22 mouse cellular contexts compared by ENCODE assay signal in the genomic region with DNA sequence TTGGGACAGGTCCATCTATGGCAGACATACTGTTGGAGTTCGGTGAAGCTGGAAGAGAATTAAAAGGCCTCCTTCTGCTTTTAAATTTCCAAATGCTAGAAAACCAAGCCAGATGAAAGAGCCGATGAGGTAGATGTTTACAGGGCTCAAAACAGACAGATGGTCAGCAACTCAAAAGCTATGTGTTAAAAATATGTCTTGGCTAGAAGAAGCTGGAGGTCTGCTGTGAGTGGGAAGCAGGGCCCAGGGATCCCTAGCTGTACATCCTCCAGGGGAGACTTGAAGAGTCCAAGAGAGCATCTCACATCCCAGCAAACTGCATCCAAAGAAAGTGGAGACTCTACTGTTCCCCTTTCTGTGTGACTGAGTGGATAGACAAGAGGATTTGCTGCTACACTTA.
DNase-seq lines count a peak whose midpoint lies in the region; ATAC-seq and TF ChIP-seq lines count a peak whose summit lies in the region.
"Had no signal": no experiment of that assay in that cellular context is flagged by ENCODE, and none has a peak within 500 bp of the region (broad histone marks: within the 10 kb centered on the region; RNA-seq: fewer than 3 reads in every experiment).

No protein-coding gene starts in this region.

- no peak for ATAC-seq in forebrain, postnatal 0 days
- ATAC-seq in forebrain, embryonic 12.5 days (ENCODE audit: low FRiP score) = no peak
- ATAC-seq: CD4-positive, CD25-positive, alpha-beta regulatory T cell, adult 4 months; forebrain, embryonic 13.5 days had no signal

- no peak for TF ChIP-seq CTCF in forebrain, postnatal 0 days (IDR thresholded peaks at IDR 0.05; ENCODE audit: low read depth)
- TF ChIP-seq CTCF in layer of hippocampus, adult 2 months (conservative IDR thresholded peaks at IDR 0.05) = no peak

- no peak overlapping the region for H3K27ac ChIP-seq in forebrain, postnatal 0 days (ENCODE audit: low read depth, low read length)
- H3K27ac ChIP-seq in forebrain, embryonic 12.5 days = no peak overlapping the region
- H3K27ac ChIP-seq in layer of hippocampus, adult 2 months = peak overlapping the region; percentile 41; the same call in 1 of the 2 replicates
- H3K27ac ChIP-seq: embryonic facial prominence, embryonic 13.5 days; forebrain, embryonic 13.5 days; heart, adult 2 months; heart, embryonic 13.5 days; hindbrain, embryonic 15.5 days had no signal

- no peaks in the 10 kb centered on the region for H3K9me3 ChIP-seq in forebrain, postnatal 0 days (ENCODE audit: low read length)
- no peaks in the 10 kb centered on the region for H3K9me3 ChIP-seq in forebrain, embryonic 12.5 days
- H3K9me3 ChIP-seq: forebrain, embryonic 13.5 days; heart, embryonic 13.5 days; hindbrain, embryonic 15.5 days had no signal

- H3K4me1 ChIP-seq in forebrain, postnatal 0 days (ENCODE audit: insufficient read depth) = no peaks in the 10 kb centered on the region
- H3K4me1 ChIP-seq in forebrain, embryonic 12.5 days = no peaks in the 10 kb centered on the region
- H3K4me1 ChIP-seq: embryonic facial prominence, embryonic 13.5 days; forebrain, embryonic 13.5 days; hindbrain, embryonic 15.5 days had no signal

- WGBS in forebrain, postnatal 0 days = 73% methylated on average over 2 of the region's 2 CpGs
- WGBS in forebrain, embryonic 12.5 days = 94% methylated on average over 2 of the region's 2 CpGs

- no peak overlapping the region for H3K4me3 ChIP-seq in forebrain, postnatal 0 days (ENCODE audit: low read depth, low read length)
- H3K4me3 ChIP-seq in forebrain, embryonic 12.5 days (replicated peaks) = no peak overlapping the region
- no peak overlapping the region for H3K4me3 ChIP-seq in layer of hippocampus, adult 2 months
- H3K4me3 ChIP-seq: embryonic facial prominence, embryonic 13.5 days; forebrain, embryonic 13.5 days; heart, adult 2 months; heart, embryonic 13.5 days; hindbrain, embryonic 15.5 days had no signal

- no peak overlapping the region for H3K4me2 ChIP-seq in forebrain, postnatal 0 days (ENCODE audit: low read depth)
- no peak overlapping the region for H3K4me2 ChIP-seq in forebrain, embryonic 12.5 days
- H3K4me2 ChIP-seq: embryonic facial prominence, embryonic 13.5 days; forebrain, embryonic 13.5 days; heart, embryonic 13.5 days; hindbrain, embryonic 15.5 days had no signal

- no peak overlapping the region for H3K9ac ChIP-seq in forebrain, postnatal 0 days
- H3K9ac ChIP-seq in forebrain, embryonic 12.5 days = no peak overlapping the region
- H3K9ac ChIP-seq: embryonic facial prominence, embryonic 13.5 days; forebrain, embryonic 13.5 days; heart, embryonic 13.5 days; hindbrain, embryonic 15.5 days had no signal

- DNase-seq in forebrain, postnatal 0 days = peak; percentile 16
- DNase-seq in layer of hippocampus, adult 2 months (ENCODE audit: low spot score in 2 of 2) = peak in 1 of 2 experiments; percentile 14
- DNase-seq in layer of hippocampus, postnatal 10 days (ENCODE audit: low spot score in 2 of 2) = no peak
- peak; percentile 27 for DNase-seq in right cerebral cortex, adult 18-20 months
- DNase-seq in right cerebral cortex, postnatal 14 days = no peak
- DNase-seq in embryo, embryonic 9.5 days (ENCODE audit: extremely low spot score) = no peak
- DNase-seq: adrenal gland, adult 8-10 months; adrenal gland, postnatal 36 days; B cell, adult 2 months; cerebellum, adult 11 months; cerebellum, adult 8-10 months; cerebellum, postnatal 25 days; gastrocnemius, postnatal 10 days; heart, adult 2 months; heart, postnatal 36 days had no signal

- H3K27me3 ChIP-seq in forebrain, postnatal 0 days (ENCODE audit: insufficient read depth, low read length) = no peaks in the 10 kb centered on the region
- no peaks in the 10 kb centered on the region for H3K27me3 ChIP-seq in forebrain, embryonic 12.5 days
- H3K27me3 ChIP-seq: embryonic facial prominence, embryonic 13.5 days; forebrain, embryonic 13.5 days; heart, embryonic 13.5 days; hindbrain, embryonic 15.5 days had no signal

- no peaks in the 10 kb centered on the region for H3K36me3 ChIP-seq in forebrain, postnatal 0 days (ENCODE audit: insufficient read depth)
- no peaks in the 10 kb centered on the region for H3K36me3 ChIP-seq in forebrain, embryonic 12.5 days (replicated peaks)
- H3K36me3 ChIP-seq: embryonic facial prominence, embryonic 13.5 days; G1E; heart, embryonic 13.5 days; hindbrain, embryonic 15.5 days had no signal

Comparison
In these comparisons a context has a peak if more than half of its experiments do, and no peak if none do; other contexts are left out.
1. DNase-seq: peak in forebrain, postnatal 0 days (single experiment) and right cerebral cortex, adult 18-20 months (single experiment); none in layer of hippocampus, postnatal 10 days (0 of 2), right cerebral cortex, postnatal 14 days (single experiment) and embryo, embryonic 9.5 days (single experiment).